Mouse (Mus musculus) retina, adult 2 months (tissue): ENCODE measurements around the gene Efcab2.
A peak's percentile ranks its signal among the peaks of the same experiment; 100 is the strongest.

ENCODE experiments used
- DNase-seq: peaks from one replicate; pipeline ENCODE4 v3.0.0-alpha.2; 2012; ENCODE audit warnings: low read depth, low spot score

Efcab2 gene

DNA sequence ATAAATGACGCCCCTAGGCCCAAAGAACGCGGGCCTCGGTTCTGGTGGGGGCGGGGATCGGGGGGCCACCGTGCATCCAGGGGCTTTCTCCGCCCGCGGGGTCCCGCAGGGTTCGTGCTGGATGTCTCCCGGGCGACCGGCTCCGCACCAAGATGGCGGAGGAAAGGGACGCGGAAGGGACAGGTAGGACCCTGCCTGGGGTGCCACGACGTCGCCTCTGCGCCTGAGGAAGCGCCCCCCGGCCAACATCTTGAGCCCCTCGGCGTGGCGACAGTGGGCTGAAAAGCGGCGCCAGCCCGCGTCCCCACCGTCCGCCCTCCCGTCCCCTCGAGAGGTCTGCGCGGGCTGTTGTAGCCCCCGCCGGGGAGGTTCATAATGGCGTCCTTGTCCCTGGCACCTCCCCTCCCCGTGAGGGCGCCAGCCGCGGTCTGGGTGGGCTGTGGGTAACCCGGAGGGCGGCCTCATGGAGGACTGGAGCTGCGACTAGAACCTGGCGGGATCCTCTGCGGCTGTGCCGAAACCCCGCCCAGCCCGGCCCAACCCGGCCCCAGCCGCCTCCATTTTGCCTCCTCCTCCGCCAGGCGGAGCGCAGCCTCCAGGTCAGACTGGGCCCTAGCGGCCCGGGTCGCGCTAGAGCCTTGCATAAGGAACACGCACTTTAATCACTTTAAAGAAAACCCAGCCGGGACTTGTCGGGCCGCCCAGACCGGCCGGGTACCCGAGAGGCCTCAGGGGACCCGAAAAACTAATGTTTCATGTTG lies at the start of gene Efcab2:
Gene Efcab2, plus strand, starts transcription at position 135 of the 761 bp plus-strand sequence.
- DNase-seq = peak; percentile 77

DNA sequence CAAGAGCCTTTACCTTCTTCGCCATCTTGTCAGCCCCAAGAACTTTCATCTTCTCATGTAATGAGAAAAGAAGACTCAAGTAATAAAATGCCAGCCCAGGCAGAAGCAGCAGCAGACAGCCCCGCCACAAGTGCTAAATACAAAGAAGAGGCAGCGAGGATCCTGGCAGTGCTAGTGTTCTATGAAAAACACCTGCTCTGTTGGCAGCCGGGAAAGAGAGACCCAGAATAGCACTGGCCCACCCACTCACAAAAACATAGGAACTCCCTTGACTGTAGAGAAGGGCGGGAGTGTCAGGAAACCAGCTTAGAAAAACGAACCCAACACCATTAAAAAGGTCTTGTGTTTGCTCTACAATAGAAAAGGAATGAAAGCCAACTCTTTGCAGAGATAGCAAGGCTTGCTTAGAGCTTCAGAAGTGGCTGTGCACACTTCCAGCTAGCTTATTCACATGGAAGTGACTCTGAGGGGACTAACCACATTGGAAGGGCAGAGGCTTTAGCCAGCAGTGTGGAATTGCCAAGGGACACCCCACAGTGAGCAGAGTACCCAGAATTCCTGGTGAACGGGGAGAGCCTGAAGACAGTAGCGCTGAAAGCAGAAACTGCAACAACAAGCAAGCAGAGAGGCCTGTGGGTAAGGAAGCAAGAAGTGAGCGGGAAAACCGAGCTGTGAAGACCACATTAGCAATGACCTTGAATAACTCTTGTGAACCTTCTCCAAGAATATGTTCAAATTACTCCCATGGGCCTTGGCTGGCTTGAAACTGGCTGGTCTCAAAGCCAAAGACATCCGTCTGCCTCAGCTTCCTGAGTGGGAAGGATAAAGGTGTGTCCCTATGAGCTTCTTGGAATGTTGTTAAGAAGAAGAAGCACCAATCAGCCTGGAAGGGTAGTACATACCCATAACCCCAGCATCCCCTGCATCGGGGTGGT lies 47.8 kb upstream of the Efcab2 start:
- DNase-seq = no peak

DNA sequence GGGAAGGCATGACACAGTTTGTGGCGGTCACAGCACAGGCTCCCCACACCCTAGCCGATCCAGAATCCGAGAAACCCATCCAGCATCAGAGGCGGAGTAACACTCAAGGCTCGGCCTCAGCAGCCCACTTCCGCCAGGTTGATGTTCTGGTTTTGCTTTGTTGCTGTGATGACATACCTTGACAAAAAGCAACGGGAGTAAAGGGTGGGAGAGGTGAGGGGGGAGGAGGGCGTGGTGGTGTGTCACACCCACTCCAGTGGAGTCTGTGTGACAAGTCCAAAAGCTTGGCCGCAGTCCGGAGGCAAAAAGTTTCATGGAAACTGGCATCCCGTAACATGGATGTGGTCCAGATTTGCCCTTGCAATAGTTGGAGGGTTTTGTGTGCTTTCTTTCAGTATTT lies 45.6 kb upstream of the Efcab2 start:
- DNase-seq = no peak

DNA sequence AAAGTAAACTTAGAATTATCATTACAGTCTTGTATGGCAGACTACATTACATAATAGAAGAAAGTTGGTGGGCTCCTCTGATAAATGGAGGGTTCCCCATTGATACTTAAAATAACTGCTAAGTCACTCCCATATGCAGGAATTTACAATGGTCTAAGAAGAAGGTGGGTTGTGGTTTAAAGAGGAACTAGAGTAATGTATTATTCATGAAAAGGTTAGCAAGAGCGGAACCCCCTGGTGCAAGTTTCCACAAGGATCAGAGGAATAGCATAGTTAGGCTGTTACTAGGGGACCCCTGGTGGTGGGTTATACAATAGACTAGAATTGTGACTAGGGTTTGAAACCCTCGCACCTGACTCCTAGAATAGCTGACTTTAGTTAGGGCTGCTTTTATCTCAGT lies 45.2 kb upstream of the Efcab2 start:
- no peak for DNase-seq

DNA sequence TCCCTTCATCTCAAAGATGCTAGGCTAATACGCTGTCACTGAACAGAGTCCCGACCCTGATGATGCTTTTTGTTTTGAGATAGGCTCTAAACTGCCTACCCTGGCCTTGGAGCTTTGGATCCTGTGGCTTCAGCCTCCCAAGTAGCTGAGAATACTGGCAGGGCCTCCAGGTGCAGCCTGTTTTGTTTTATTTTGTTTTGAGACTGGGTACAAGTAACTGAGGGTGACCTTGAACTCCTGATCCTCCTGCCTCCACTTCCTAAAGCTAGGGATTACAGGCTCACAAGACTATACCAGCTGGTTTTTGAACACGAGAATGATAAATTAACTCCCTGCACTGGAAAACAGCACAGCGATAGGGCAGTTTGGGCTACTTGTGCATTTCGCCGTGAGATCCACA lies 40.7 kb upstream of the Efcab2 start:
- DNase-seq = no peak

DNA sequence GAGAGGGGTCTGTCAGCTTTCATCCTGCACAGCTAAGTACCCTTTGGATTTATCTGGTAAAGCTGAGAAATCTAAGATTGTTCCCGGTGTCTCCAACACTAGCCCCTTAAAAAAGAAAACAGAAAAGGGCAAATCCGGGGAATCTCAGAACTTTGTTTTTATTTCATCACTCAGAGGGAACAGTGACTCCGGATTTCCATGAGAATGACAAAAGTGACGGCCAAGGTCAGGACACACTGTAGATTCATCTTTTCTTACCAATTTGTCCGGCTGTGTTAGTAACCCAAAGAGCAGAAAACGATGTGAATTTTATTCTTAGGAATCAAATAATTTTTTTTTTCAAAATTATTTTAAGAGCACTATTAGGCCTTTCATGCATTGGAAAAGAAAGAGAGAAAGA lies 37.8 kb upstream of the Efcab2 start:
- DNase-seq = no peak

DNA sequence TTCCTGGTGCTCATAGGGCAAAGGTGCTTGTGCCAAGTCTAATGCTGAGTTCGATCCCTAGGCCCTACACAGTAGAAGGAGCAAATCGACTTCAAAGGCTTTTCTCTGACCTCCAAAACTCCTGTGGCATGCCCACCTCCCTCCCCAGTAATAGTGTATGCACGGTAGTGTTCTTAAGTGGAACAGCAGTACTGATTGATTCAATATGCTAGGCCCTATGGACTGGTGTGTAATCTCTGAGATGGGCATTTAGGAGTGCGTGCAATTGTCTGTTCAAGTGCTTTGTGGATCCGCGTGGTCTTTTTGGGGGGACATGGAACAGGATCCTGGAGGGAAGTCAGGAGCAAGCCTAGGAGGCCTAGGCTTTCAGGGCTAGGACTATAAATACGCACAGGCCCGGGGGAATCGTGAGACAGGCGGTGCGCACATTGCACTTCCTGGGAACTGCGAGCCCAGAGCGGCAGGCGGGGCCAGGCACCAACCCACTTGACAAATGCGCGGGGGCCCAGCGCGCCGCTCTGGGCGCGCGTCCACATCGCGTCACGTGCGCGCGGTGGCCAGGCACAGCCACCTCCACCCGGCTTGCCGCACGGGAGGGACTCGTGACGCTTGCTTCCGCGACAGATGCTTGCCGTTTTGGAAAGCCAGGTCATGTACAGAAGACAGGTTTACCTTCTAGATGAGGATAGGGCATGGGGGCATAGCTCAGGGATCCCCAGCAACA lies 37.2 kb upstream of the Efcab2 start:
- peak; percentile 84 for DNase-seq

DNA sequence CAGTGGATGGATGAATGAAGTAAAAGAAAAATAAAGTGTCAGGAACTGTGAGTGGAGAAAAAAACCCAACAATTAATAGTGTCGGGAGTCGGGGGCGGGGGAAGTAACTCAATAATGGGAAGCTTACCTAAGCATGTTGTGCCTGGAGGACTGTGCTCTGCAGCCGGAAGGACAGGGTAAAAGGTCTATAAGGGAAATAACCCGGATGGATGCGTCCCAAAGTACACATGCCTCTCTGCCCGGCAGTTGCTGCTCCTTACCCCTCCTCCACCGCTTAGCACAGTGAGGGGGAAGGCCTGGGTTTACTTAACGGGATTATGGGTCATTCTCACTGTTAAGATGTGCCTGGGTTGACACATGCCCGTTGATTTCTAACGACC lies 36.6 kb upstream of the Efcab2 start:
- DNase-seq = peak; percentile 68

DNA sequence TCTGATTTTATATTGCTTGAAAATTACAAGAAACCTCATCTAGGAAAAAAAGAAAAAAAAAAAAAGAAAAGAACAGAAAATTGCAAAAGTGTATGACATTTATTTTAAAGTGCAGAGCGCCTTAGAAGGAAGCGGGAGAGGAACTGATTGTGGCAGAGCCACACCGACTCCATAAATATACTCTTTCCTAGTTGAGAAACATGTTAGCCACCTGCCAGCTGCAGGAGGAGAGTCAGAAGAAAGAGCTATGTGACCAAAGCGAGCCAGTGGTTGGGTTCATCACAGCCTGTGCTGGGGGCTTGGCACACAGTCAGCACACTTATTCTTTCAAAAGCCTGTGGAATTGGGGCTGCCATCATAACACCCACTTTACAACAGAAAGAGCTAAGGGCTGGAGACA lies 33.2 kb upstream of the Efcab2 start:
- DNase-seq = no peak

DNA sequence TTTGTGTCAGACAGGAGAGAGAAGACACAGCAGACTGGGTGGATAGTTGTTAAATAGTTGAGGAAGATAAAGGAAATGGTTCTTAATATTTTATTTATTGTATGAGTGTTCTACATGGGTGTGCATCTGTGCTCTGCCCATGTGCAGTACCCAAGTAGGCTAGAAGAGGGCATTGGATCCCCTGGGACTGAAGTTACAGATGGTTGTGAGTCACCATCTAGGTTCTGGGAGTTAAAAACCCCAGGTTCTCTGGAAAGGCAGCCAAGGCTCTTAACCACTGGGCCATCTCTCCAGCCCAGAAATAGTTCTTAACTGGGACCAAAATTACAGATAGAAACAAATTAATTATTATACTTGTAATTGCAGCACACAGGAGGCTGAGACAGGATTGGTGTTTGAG lies 30.5 kb upstream of the Efcab2 start:
- no peak for DNase-seq

DNA sequence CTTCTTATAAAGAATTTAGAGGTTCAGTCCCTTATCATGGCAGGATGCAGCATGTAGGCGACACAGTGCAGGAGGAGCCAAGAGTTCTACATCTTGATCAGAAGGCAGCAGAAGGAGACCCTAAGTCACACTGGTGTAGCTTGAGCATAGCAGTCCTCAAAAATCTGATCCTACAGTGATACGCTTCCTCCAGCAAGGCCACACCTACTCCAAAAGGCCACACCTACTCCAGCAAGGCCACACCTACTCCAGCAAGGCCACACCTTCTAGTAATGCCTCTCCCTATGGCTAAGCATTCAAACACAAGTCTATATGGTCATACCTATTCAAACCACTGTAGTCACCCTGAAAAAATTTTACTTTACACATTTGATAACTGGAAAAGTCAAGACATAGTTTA lies 29.8 kb upstream of the Efcab2 start:
- DNase-seq = no peak

DNA sequence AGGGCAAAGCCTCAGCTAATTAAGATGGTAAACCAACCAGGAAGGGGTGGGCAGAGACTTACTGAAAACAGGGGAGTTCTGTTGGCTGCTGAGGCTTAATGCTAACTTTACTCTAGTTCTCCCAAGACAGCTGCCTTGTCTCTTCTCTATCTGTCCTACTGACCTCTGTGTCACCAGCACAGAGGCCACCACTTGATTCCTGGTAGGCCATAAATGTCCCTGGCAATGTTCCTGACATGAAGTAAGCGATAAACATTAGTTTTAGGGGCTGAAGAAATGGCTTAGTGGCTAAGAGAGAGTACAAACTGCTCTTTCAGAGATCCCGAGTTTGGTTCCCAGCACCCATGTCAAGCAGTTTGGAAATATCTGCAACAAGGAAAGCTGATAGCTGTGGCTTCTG lies 29.0 kb upstream of the Efcab2 start:
- no peak for DNase-seq

DNA sequence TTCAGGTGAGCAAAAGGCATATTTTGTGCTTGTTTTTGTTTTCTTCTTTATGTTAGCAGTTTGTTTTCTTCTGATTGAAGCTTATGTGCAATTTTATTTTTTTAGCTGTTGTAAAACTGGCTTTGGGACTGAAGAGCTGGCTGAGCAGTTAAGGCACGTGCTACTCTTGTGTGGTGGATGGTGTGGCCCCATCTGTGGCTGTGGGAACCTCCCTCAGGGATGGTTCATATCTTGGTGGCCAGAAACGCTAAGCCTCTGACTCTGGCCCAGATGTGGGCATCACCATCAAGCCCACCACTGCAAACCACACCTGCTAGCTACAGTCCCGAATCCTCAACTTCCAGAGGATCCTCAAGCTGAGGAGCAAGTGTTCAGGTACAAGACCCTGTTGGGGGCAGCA lies 27.8 kb upstream of the Efcab2 start:
- DNase-seq = no peak

DNA sequence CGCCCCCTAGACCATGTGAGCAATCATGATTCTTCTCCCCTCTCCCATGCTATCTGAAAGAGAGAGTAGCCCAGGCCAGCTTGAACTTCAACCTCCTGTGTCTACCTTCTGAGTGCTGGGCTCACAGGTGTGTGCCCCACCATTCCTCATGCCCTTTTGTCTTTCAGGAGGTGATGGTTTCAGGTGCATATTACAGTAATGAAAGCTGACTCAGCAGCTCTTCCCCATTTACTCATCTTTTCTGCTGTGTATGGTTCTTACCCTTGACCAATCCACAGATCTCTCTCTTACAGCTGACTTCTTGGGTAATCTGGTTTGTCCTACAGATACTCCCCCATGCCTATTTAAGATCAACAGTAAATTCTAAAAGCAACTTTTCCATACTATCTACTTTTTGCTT lies 26.7 kb upstream of the Efcab2 start:
- DNase-seq = no peak

DNA sequence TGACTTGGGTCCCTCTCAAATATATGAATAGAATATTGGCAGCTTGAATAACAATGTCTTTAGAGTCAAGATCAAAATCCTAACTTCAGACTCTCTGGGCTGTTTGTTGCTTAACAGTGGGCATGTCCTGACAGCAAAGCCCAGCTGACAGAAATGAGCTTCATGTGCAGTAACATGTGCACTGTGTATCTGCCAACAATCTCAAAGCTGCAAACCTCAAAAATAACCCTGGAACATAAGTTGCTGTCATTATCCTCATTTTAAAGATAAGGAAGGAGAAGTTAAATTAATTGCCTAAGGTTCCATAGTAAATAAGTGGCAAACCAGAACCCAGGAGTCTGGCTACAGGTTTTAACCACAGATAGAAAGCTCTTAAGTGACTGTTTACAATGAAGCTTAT lies 23.7 kb upstream of the Efcab2 start:
- no peak for DNase-seq

DNA sequence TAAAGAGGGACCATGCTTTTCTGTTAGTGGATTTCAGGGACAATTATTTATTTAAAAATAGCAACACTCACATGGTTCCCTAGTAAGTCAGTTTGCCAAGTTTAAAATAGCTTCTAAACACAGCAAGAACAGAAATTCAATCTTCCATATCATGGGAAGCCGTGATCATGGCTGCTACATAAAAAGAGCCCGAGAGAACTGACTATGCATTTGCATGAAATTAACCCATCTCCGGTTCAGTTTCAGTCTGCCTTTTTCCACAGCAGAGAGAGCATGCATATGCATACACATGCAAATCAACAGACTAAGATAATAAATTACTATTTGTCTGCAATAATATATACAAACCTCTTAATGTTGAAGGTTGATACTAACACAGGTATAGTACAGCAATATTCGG lies 17.1 kb upstream of the Efcab2 start:
- no peak for DNase-seq

DNA sequence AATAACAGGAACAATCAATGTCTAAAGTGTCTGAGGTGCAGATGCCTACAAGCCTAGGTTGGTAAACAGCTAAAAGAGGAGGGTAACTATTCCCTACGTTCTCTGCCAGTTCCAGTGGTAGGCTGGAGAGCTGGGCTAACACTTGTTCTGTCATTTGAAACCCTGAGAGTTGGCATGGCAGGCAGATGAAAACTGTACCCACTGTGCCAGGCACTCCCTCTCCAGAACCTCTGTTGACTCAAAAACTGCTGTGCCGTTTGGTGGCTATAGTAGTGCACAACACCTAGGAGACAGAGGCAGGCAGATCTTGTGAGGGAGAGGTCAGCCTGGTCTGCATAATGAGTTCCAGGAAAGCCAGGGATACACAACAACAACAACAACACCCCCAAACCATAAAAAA lies 16.5 kb upstream of the Efcab2 start:
- DNase-seq = no peak

DNA sequence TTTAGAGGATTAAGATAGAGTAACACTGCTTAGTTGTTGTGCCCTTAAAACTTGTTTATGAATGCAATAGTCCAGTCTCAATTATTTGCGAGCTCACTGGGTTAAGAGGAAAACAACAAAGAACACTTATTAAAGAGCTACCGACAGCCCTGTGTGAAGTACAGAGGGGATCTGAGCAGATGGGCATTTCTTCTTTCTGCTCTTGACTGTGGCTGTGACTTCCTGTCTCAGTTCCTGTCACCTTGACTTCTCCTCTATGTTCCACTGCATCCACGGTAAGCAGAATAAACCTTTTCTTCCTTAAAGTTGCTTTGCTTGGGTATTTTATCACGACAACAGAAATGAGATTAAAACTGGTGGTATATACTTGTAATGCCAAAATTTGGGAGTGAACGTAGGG lies 12.9 kb upstream of the Efcab2 start:
- no peak for DNase-seq

DNA sequence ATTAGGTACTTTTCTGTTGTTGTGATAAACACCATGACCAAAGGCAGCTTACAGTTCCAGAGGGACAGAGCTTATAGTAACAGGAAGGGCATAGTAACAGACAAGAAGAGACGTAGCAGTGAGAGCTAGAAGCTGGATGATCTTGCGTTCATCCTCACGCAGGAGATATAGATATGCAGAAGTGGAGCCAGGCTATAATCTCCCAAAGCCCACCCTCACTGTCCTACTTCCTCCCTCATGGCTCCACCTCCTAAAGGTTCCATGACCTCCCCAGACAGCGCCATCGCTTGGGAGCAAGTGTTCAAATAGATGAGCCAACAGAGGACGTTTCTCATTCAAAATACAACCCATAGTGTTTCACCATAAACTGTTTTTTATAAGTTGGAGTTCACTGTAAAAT lies 10.8 kb upstream of the Efcab2 start:
- DNase-seq = no peak

DNA sequence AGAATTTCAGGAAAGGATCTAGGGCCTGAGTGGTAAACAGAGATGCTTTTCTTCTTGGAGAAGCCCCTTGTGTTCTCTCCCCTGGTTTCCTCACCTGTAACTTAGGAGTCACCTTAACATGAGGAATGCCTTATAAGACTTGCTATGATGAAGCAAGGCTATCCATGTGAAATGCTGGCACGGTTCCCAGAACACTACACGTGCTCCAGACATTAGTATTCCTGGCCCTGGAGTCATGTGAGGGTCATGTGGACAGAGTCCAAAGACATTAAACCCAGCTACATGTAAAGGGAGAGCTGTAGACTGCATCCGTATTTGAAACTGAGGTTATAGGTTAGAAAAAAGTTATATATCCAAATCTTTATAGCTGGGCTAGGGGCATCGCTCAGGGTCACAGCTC lies 9.5 kb upstream of the Efcab2 start:
- DNase-seq = no peak

DNA sequence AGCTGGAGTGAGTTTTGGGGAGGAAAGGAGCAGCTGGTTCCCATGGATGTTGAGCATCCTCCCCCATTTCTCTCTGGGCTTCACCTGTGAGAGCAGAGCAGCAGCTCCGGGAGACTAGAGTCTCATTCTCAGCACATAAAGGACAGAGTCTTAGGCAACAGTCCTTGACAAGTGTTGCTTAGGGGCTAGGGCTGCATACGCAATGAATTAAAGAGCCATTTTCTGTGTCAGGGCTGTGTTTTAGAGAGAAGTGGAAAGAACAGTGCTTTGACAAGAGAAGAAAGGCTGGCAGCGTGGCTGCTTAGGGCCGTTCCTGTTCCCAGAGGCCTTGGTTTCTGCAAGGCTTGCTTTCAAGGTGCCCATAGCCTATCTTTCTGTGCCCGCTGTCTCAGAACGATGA lies 6.0 kb upstream of the Efcab2 start:
- no peak for DNase-seq

DNA sequence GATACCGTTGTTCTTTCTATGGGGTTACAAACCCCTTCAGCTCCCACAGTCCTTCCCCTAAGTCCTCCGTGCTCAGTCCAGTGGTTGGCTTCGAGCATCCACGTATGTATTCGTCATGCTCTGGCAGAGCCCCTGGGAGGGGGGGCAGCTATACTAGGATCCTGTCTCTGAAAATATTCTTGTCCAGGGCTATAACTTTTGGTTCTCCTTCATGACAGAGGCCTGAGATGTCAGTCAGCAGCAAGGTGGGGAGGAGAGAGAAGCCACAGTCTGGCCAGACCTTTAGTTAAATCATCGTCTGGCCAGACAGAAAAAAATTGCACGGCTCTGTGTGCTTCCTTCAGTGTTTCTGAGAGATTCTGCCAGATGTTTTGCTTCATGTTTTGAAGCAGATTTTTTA lies 5.2 kb upstream of the Efcab2 start:
- DNase-seq = no peak
